Mouse (Mus musculus) ES-E14 (cell line): ENCODE results near the gene 1810013L24Rik. TPM values are rescaled to one million over a fixed set of nuclear protein-coding genes. Genes with fewer than 3 reads are reported as not detected.

Experiments
- DNase-seq: peaks from one replicate; pipeline ENCODE4 v3.0.0-alpha.2; 2013; ENCODE audit warnings: low read depth, low spot score
- H3K27ac ChIP-seq: 2 replicates; pipeline ENCODE4 v1.5.1; 2012; ENCODE audit warnings: low read depth, mild to moderate bottlenecking, low read length, moderate library complexity, mixed read lengths; ENCODE audit not compliant: poor library complexity, insufficient read depth, severe bottlenecking
- H3K36me3 ChIP-seq: 2 replicates; pipeline ENCODE4 v1.6.1; 2012; ENCODE audit warnings: mild to moderate bottlenecking, low read length, moderate library complexity, mixed read lengths; ENCODE audit not compliant: control insufficient read depth, poor library complexity, insufficient read depth, severe bottlenecking
- H3K4me1 ChIP-seq, 2 experiments: fragments of 150-350 bp in 1 of 2; sonication (generic) in 1 of 2; 2 replicates each; pipeline ENCODE4 v1.6.1; 2012; ENCODE audit warnings: low read length in 2 of 2, mild to moderate bottlenecking in 1 of 2, mixed read lengths in 1 of 2; ENCODE audit not compliant: control insufficient read depth in 2 of 2, insufficient read depth in 2 of 2, poor library complexity in 1 of 2
- H3K4me3 ChIP-seq, 2 experiments: fragments of 150-350 bp in 1 of 2; sonication (generic) in 1 of 2; 2 replicates each; pipeline ENCODE4 v1.5.1; 2012; ENCODE audit warnings: low read length in 2 of 2, low read depth in 1 of 2, mild to moderate bottlenecking in 1 of 2, mixed read lengths in 1 of 2; ENCODE audit not compliant: insufficient read depth in 1 of 2, poor library complexity in 1 of 2, severe bottlenecking in 1 of 2
- H3K9ac ChIP-seq: 2 replicates; pipeline ENCODE4 v1.6.1; 2012; ENCODE audit warnings: low read depth, mild to moderate bottlenecking, low read length, mixed read lengths; ENCODE audit not compliant: poor library complexity, insufficient read depth, severe bottlenecking
- H3K9me3 ChIP-seq: fragments of 150-350 bp; sonication (generic); 2 replicates; pipeline ENCODE4 v1.6.1; 2012; ENCODE audit warnings: low read depth, mild to moderate bottlenecking, low read length; ENCODE audit not compliant: control insufficient read depth, insufficient read depth
- CHD2 ChIP-seq: IDR thresholded peaks from 2 replicates; pipeline ENCODE4 v1.6.1; 2014; ENCODE audit warnings: mild to moderate bottlenecking, low read depth, low read length, inconsistent platforms
- HCFC1 ChIP-seq: IDR thresholded peaks from 2 replicates; pipeline ENCODE4 v1.6.1; 2012; ENCODE audit warnings: low read length, inconsistent platforms, borderline replicate concordance; ENCODE audit not compliant: insufficient read depth
- MAFK ChIP-seq: IDR thresholded peaks from 2 replicates; pipeline ENCODE4 v1.6.1; 2014; ENCODE audit warnings: mild to moderate bottlenecking, low read depth, low read length, inconsistent platforms; ENCODE audit not compliant: insufficient read depth
- ZC3H11A ChIP-seq: IDR thresholded peaks from 2 replicates; pipeline ENCODE4 v1.6.1; 2012; ENCODE audit warnings: low read depth, mild to moderate bottlenecking, inconsistent platforms, low read length, borderline replicate concordance
- ZNF384 ChIP-seq: IDR thresholded peaks from 2 replicates; pipeline ENCODE4 v1.6.1; 2012; ENCODE audit warnings: low read depth, low read length, inconsistent platforms
- in situ Hi-C, 2 experiments: fragments of 600-800 bp; cut with MboI; formaldehyde crosslinking; loops; one replicate each; pipeline ENCODE4 v1.15.1; 2025; ENCODE audit warnings: low sequenced_read_pairs in 2 of 2, inconsistent platforms in 1 of 2; ENCODE audit not compliant: unreplicated experiment in 2 of 2
- total RNA-seq: library from RNA; depleted of rRNA; stranded (reverse); fragments of 300-350 nt; gene quantifications from 2 replicates; pipeline ENCODE4 v1.2.3, GENCODE M21; 2012

The 1810013L24Rik gene
- total RNA-seq, 1 experiment, result 47.4 TPM

DNA sequence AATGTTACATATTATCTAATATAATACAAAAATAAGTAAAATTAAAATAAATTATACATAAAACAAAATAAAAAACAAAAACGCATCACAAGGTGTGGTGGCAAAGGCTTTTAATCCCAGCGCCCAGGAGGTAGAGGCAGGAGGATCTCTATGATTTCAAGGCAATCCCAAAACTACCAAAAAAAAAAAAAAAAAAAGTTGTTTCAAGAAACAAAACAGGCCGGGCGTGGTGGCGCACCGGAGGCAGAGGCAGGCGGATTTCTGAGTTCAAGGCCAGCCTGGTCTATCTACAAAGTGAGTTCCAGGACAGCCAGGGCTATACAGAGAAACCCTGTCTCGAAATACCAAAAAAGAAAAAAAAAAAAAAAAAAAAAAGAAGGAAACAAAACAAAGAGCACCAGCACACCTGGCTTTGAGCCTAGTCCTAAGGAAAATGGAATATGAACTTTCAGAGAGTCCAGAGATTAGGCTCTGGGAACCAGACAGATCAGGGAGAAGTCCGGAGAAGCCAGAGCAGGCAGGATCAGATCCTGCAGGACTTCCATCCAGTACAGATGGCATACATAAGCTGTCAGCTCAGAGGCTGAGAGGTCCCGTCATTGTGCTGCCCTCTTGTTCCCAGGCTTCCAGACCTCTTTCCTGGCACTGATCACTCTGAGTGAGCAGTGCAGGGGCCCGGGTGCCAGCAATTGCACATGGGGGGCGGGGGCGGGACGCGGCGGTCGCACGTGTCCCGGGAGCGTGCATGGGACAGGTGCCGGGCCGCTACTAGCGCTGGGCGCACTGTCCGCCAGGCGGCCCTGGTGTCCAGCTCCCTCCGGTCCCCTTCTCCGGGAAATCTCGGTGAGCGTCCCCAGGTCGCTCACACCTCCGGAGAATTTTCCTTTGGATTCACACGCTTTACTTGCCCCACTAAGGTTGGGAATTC lies 1.0 kb upstream of the 1810013L24Rik start:
- Histone ChIP-seq H3K4me1 (peaks cover 2 to 5% of the 10 kb centered on the region in 2 experiments; a peak in 3 of 4 replicates), H3K9ac (peak overlapping the region; percentile 85), H3K4me3 (peak overlapping the region; percentile 73 to 77), H3K9me3 (no peaks in the 10 kb centered on the region), H3K36me3 (peaks cover 7% of the 10 kb centered on the region), H3K27ac (peak overlapping the region; percentile 98)
- in situ Hi-C loops, result no loop called here
- DNase-seq, result no peak
- no peak for TF ChIP-seq ZC3H11A
- peak; percentile 85 for TF ChIP-seq ZNF384

DNA sequence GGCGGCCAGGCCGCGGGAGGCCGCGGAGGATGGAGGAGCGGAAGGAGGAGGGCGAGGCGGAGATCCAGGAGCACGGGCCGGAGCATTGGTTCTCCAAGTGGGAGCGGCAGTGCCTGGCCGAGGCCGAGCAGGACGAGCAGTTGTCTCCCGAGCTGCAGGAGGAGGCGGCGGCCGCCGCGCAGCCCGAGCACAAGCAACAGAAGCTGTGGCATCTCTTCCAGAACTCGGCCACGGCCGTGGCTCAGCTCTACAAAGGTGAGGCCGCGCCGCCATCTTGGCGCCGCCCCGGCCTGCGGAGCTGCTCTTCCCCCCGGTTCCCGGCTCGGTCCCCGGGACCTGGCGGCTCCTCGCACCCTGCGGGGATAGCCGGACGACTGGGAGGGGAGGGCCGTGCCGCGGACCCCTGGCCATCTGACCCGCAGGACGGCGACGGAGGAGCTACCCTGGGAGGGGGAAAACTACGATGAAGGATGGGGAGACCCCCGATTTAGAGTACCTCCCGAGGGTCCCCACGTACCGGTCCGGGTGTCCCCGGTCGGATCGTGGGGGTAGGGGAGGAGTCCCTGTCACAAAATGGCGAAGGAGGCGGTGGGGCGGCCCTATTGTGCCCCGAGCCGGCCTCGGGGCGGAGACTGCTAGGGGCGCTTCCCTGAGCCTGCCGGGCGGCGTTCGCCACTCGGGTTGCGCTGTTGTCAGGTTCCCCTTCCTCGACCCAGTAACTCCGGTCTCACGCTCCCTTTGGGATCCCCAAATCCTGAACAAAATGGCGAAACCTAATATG lies 721 bp downstream of the 1810013L24Rik start:
- peak overlapping the region; percentile 83 to 93 for H3K4me3 ChIP-seq
- in situ Hi-C loops, result no loop called here
- H3K9me3 ChIP-seq, result no peaks in the 10 kb centered on the region
- DNase-seq, result no peak
- peak overlapping the region; percentile 94 for H3K9ac ChIP-seq
- peaks cover 7% of the 10 kb centered on the region for H3K36me3 ChIP-seq
- peaks cover 2 to 10% of the 10 kb centered on the region in 2 experiments; a peak in 3 of 4 replicates for H3K4me1 ChIP-seq
- peak overlapping the region; percentile 90 for H3K27ac ChIP-seq
- no peak for TF ChIP-seq MAFK
- TF ChIP-seq ZNF384, result no peak
- no peak for TF ChIP-seq HCFC1
- no peak for TF ChIP-seq CHD2
- no peak for TF ChIP-seq ZC3H11A

DNA sequence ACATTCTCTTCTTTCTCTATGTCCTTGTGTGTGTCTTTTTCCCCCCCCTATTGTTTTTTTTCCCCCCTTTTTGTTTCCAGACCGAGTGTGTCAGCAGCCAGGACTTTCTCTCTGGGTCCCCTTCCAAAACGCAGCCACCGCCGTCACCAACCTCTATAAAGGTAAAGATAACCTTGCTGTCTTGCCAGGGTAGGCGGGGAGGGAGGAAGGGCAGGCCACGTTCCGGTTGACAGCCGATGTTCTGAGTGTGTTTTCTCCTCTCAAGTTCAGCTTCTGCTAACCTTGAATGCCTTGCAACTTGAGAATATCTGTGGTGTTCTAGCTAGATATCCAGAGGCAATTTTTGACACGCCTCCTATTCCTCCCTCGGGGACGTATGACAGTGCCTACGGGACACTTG lies 1.3 kb downstream of the 1810013L24Rik start:
- DNase-seq, result no peak
- Histone ChIP-seq H3K4me3 (peak overlapping the region; percentile 83 to 93), H3K9me3 (no peaks in the 10 kb centered on the region), H3K4me1 (peaks cover 2 to 12% of the 10 kb centered on the region in 2 experiments), H3K27ac (no peak overlapping the region; the same call in 1 of the 2 replicates), H3K9ac (peak overlapping the region; percentile 94), H3K36me3 (peaks cover 7% of the 10 kb centered on the region)
- no peak for TF ChIP-seq HCFC1
- no peak for TF ChIP-seq ZC3H11A
- no peak for TF ChIP-seq MAFK
- no peak for TF ChIP-seq CHD2
- in situ Hi-C loops, result no loop called here

DNA sequence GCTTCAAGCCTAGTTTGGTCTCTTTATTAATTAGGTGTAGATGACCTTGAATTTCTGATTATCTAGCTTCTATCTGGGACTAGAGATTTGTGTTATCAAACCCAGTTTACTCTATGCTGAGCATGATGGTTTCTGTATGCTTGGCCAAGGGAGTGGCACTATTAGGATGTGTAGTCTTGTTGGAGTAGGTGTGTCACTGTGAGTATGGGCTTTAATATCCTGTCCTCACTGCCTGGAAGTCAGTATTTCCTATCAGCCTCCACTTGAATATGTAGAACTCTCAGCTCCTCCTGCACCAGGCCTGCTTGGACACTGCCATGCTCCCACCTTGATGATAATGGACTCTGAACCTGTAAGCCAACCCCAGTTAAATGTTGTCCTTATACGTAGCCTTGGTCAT lies 7.0 kb downstream of the 1810013L24Rik start:
- H3K27ac ChIP-seq, result no peak overlapping the region
- in situ Hi-C loops, result no loop called here

More for the DNA sequence above, 7.0 kb downstream of the 1810013L24Rik start:
- peaks cover 11% of the 10 kb centered on the region for H3K36me3 ChIP-seq
- no peaks in the 10 kb centered on the region for H3K9me3 ChIP-seq
- no peak overlapping the region for H3K4me3 ChIP-seq
- no peak for DNase-seq
- no peak overlapping the region for H3K9ac ChIP-seq
- peaks cover 5 to 17% of the 10 kb centered on the region in 2 experiments for H3K4me1 ChIP-seq
- TF ChIP-seq ZNF384 (no peak), MAFK (no peak), HCFC1 (no peak), CHD2 (no peak), ZC3H11A (no peak)
